Mouse (Mus musculus) testis, adult 2 months (tissue): ENCODE measurements around the gene Sdhaf3. TPM values are rescaled to one million over a fixed set of nuclear protein-coding genes. Genes with fewer than 3 reads are reported as not detected.

Source experiments
- H3K27ac ChIP-seq: fragments of 200-500 bp; 2 replicates; pipeline ENCODE4 v1.5.1; 2012; ENCODE audit warnings: low read depth, low read length; ENCODE audit not compliant: control insufficient read depth, insufficient read depth
- H3K27me3 ChIP-seq: fragments of 200-500 bp; 2 replicates; pipeline ENCODE4 v1.6.1; 2012; ENCODE audit warnings: mild to moderate bottlenecking, low read length, moderate library complexity; ENCODE audit not compliant: control insufficient read depth, insufficient read depth
- H3K36me3 ChIP-seq: fragments of 200-500 bp; 2 replicates; pipeline ENCODE4 v1.6.1; 2012; ENCODE audit warnings: mild to moderate bottlenecking, low read length; ENCODE audit not compliant: control insufficient read depth, insufficient read depth
- H3K4me1 ChIP-seq: fragments of 200-500 bp; 2 replicates; pipeline ENCODE4 v1.6.1; 2012; ENCODE audit warnings: low read length; ENCODE audit not compliant: control insufficient read depth, insufficient read depth
- H3K4me3 ChIP-seq: fragments of 200-500 bp; 2 replicates; pipeline ENCODE4 v1.5.1; 2012; ENCODE audit warnings: low read depth, mild to moderate bottlenecking, low read length, moderate library complexity, mixed read lengths; ENCODE audit not compliant: control insufficient read depth
- CTCF ChIP-seq: fragments of 200-500 bp; IDR thresholded peaks from 2 replicates; pipeline ENCODE4 v1.5.1; 2012; ENCODE audit warnings: low read depth, mild to moderate bottlenecking, inconsistent platforms, low read length, moderate library complexity; ENCODE audit not compliant: control insufficient read depth, insufficient read depth, insufficient replicate concordance
- POLR2A ChIP-seq: fragments of 200-500 bp; IDR thresholded peaks from 2 replicates; pipeline ENCODE4 v1.6.1; 2012; ENCODE audit warnings: low read depth, mild to moderate bottlenecking, inconsistent platforms, low read length, moderate library complexity; ENCODE audit not compliant: control insufficient read depth
- polyA plus RNA-seq: library from polyadenylated mRNA; depleted of rRNA; stranded (reverse); fragments of >200 nt; gene quantifications from 2 replicates; pipeline ENCODE4 v1.2.3, GENCODE M21; 2012

Gene Sdhaf3
- polyA plus RNA-seq, 1 experiment, result 0.95 TPM

GRCm38 (mm10) chr6:7068782-7069181, 113.0 kb downstream of the Sdhaf3 start:
- Histone ChIP-seq H3K36me3 (no peaks in the 10 kb centered on the region), H3K4me3 (no peak overlapping the region), H3K27ac (no peak overlapping the region), H3K4me1 (no peaks in the 10 kb centered on the region), H3K27me3 (no peaks in the 10 kb centered on the region)
- TF ChIP-seq POLR2A, result no peak
- no peak for TF ChIP-seq CTCF

GRCm38 (mm10) chr6:7069463-7069862, 113.7 kb downstream of the Sdhaf3 start:
- H3K27ac ChIP-seq, result no peak overlapping the region
- no peaks in the 10 kb centered on the region for H3K27me3 ChIP-seq
- H3K4me3 ChIP-seq, result no peak overlapping the region
- TF ChIP-seq CTCF (no peak), POLR2A (no peak)
- H3K36me3 ChIP-seq, result no peaks in the 10 kb centered on the region
- no peaks in the 10 kb centered on the region for H3K4me1 ChIP-seq

GRCm38 (mm10) chr6:7082054-7082453, 126.2 kb downstream of the Sdhaf3 start:
- Histone ChIP-seq H3K27ac (no peak overlapping the region), H3K4me3 (no peak overlapping the region), H3K36me3 (no peaks in the 10 kb centered on the region), H3K4me1 (no peaks in the 10 kb centered on the region), H3K27me3 (no peaks in the 10 kb centered on the region)
- TF ChIP-seq POLR2A (no peak), CTCF (no peak)

GRCm38 (mm10) chr6:7082467-7083259, 126.9 kb downstream of the Sdhaf3 start:
- TF ChIP-seq CTCF (no peak), POLR2A (no peak)

GRCm38 (mm10) chr6:7083661-7084060, 127.9 kb downstream of the Sdhaf3 start:
- TF ChIP-seq POLR2A (no peak), CTCF (no peak)
- Histone ChIP-seq H3K27me3 (no peaks in the 10 kb centered on the region), H3K27ac (no peak overlapping the region)

More at GRCm38 (mm10) chr6:7082467-7083259, 126.9 kb downstream of the Sdhaf3 start:
- Histone ChIP-seq H3K4me3 (no peak overlapping the region), H3K36me3 (no peaks in the 10 kb centered on the region), H3K27me3 (no peaks in the 10 kb centered on the region), H3K27ac (no peak overlapping the region), H3K4me1 (no peaks in the 10 kb centered on the region)

GRCm38 (mm10) chr6:7084370-7084769, 128.6 kb downstream of the Sdhaf3 start:
- no peak overlapping the region for H3K4me3 ChIP-seq
- no peak for TF ChIP-seq POLR2A
- TF ChIP-seq CTCF, result no peak
- H3K27ac ChIP-seq, result no peak overlapping the region
- H3K36me3 ChIP-seq, result no peaks in the 10 kb centered on the region
- H3K27me3 ChIP-seq, result no peaks in the 10 kb centered on the region
- H3K4me1 ChIP-seq, result no peaks in the 10 kb centered on the region

More at GRCm38 (mm10) chr6:7083661-7084060, 127.9 kb downstream of the Sdhaf3 start:
- Histone ChIP-seq H3K4me1 (no peaks in the 10 kb centered on the region), H3K4me3 (no peak overlapping the region), H3K36me3 (no peaks in the 10 kb centered on the region)

- Histone ChIP-seq H3K27ac (no peak overlapping the region), H3K4me3 (no peak overlapping the region)
These were observed 129.7 kb downstream of the Sdhaf3 start for GRCm38 (mm10) chr6:7085506-7085905.

More at GRCm38 (mm10) chr6:7085506-7085905, 129.7 kb downstream of the Sdhaf3 start:
- TF ChIP-seq CTCF, result no peak
- no peak for TF ChIP-seq POLR2A
- Histone ChIP-seq H3K4me1 (no peaks in the 10 kb centered on the region), H3K27me3 (no peaks in the 10 kb centered on the region), H3K36me3 (no peaks in the 10 kb centered on the region)
